Mouse (Mus musculus): ENCODE measurements around the gene Eme2. TPM values are rescaled to one million over a fixed set of nuclear protein-coding genes. Genes with fewer than 3 reads are reported as not detected.

Gene Eme2
- total RNA-seq, 2 experiments from 2014 or later, result 17.5 to 17.9 TPM

DNA sequence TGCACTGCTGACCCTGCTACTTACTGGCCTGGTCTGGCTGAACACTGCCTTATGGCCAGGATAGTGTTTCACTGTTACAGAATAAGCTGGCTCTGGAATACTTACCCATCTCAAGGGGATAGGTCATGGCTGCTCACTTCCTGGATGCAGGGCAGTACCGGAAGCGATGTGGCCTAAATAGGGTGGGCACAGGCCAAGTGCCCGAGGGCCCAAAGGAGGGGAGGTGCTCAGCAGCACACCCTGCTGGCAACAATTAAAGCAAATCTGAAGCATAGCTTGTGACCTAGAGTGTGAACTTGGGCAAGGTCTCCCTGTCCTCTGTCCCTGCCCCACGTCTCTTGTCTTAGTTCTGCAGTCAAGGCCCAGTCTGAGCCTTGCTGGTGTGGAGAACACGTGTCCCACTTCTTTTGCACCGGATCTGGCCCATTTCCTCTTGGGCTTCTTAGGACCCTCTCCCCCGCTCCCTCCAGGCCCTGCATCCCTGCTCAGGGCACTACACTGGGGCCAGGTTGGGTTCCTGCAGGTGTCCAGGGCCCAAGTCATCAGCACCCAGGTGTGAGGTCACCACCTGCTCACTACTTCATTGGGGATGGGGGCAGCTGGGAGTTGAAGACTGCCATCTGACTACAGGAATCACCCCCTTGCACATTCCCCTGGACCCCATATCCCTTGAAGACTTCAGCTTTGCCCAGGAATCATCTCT, 13.0 kb downstream of the Eme2 start:
- peak in 1 of 2 experiments; percentile 66 for DNase-seq
- intact Hi-C loops (cut with DNase I), result loop anchor here (2.0 kb wide), 1 partner anchor 137 kb away; no protein-coding TSS in a partner anchor

DNA sequence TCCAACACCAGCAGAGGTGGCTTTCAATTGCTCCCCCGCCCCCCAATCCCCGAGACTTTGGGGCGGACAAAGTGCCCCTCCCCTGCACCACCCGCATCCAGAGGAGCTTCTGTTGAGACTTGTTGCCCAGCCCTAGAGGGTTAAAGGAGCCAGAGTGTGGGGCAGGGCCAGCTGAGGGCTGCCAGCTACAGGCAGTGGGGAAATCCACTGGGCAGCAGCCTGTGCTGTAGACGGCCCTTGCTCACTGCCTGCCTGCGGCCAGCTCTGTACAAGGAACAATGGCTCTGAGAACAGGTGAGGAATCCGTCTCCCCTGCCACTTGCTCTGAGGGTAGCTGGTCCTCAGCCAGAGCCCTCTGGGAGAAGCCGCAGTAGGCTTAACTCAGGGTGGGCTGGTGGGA, 16.4 kb downstream of the Eme2 start:
- DNase-seq, result no peak
- intact Hi-C loops (cut with DNase I), result no loop called here

DNA sequence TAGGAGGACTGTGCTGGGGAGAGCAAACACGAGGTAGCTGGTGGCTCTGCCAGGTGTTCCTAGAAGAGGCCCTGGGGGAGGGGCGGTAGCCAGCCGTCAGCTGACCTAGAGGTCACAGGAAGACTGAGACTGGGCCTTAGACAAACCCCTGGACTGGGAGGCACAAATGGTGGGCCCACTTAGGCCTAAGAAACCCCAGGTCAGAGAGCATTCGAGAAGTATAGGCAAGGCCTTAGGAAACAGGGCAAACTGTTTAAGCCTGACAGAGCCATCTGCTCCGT, 16.8 kb downstream of the Eme2 start:
- intact Hi-C loops (cut with DNase I), result no loop called here
- peak; percentile 65 to 77 for DNase-seq

DNA sequence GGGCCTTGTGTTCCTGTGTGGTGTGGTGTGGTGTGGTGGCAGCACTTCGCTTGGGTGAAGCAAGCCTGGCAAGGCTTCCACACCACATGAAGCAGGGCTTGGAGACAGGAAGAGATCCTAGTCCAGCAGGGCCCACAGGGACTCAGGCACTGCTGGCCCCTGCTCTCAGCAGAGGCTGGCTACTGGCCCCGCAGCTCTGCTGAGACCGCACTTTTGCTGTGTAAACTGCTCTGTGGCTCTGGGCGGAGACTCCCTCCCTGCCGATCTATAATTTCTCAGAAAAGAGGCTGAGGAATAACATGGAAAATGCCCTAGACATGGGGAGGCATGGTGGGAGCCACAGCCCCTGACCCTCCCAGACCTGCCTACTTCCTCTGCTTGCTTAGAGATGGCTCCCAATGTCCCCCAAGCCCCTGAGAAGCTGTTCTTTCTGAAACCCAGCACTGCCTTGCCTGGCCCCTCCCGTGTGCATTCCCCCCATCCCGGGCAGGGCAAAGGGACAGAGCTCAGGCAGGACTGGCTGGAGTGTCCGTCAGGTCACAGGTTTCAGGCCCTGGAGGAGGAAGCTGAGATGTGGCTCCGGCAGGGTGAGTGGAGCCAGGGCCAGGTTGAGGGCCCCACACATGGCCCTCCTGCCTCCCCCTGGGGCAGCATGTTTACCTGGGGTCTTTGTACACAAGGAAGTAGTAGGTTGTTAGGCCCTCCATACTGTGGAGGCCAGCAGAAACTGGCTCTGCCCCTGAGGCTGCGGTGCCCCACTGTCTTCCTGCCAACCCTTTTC, 17.4 kb downstream of the Eme2 start:
- DNase-seq, result no peak
- intact Hi-C loops (cut with DNase I), result no loop called here

DNA sequence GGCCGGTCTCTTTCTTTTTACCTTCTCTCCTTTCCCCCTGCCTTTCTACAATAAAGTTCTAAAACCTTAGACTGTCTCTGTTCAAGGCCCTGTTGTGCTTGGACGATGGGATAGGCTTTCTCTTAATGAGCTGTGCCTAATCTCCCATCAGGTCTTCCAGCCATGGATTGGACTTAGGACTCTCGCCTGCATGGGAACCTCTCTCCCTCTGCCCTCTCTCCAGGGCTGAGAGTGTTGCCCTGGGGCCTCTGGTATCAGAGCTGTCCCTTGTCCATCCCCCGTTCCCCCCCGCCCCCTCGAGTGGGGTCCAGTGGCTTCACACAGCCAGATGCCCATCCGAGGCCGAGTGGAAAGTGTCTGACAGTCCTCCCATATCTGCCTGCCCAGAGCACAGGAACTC, 19.9 kb downstream of the Eme2 start:
- intact Hi-C loops (cut with DNase I), result no loop called here
- no peak for DNase-seq

DNA sequence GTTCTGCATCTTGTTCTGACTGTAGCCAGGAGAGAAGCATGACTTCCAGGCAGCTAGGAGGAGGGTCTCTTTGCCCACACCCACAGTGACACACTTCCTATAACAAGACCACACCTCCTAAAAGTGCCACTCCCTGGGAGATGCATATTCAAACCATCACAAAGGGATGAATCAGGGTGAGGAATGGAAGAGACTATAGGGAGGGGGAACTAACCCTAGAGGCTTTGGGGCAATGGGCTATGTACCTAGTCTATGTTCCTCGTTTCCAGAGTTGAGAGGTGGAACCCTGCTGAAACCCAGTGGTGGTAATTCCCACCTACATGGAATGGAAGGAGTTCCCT, 20.5 kb downstream of the Eme2 start:
- intact Hi-C loops (cut with DNase I), result no loop called here
- no peak for DNase-seq

DNA sequence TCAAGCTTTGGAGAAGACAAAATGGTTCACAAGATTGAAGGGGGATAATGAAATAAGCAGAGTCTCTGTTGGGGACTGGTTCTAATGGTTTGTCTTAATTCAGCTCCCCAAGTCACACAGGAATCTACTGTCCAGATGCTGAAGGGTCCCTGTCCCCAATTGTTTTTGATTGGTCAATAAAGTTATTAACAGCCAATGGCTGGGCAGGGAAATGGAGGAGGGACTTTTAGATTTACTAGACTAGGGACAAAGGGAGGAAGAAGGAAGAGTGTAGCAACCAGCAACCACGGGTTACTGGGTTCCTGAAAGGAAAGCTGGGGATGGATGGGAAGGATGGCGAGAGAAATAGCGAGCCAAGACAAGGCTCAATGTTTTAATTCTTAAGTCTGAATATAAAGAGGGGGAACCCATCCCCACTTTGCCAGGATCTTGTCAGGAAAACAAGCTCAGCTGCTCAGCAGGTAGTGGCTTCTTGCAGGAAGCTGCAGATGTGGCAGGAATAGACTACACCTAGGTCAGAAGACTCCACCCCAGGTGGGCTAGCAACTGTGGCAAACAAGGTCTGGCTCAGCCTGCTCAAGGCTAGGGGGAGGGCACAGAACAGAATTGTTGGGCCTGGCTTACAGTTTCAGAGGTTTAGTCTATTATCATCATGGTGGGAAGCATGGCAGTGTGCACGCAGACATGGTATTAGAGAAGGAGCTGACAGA, 21.0 kb downstream of the Eme2 start:
- DNase-seq, result no peak
- intact Hi-C loops (cut with DNase I), result no loop called here

DNA sequence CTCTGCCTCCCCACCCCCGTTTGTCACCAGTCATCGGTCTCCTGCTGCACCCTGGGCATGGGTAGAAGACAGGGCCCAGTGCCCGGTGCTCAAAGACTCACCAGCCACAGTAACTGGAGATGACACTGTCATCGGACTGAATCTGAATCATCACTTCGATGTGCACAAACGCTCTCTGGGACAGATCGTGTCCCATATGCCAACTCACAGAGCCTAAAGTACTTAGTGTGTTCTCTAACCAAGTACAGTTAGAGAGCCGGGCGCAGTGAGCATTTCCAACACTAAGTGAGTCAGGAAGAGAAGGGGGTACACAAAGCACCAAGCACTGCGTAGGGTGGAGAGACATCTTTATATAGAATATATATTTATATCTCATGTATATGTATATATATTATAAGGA, 27.0 kb downstream of the Eme2 start:
- intact Hi-C loops (cut with DNase I), result no loop called here
- no peak for DNase-seq

DNA sequence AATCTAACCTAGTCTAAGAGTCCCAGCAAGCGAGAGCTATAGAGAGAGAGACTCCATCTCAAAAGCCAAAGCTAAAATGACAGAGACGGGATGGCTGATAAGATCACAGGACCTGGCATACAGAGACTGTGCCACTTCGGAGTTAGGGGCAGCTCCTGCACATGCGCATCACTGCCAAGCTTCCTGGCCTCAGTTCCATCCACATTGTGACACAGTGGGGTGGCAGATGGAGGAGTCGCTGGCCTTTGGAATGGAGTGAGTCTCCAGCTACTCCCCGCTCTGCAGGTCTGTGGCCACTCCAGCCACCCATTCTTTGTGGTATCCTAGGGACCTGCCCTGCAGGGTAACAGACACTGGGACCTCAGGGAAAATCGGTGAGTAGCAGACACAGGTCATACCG, 29.1 kb downstream of the Eme2 start, which contains the start of gene Igfals:
Gene Igfals (plus strand): TSS at position 222 of the 400 bp plus-strand sequence.
- no peak for DNase-seq
- intact Hi-C loops (cut with DNase I), result no loop called here

DNA sequence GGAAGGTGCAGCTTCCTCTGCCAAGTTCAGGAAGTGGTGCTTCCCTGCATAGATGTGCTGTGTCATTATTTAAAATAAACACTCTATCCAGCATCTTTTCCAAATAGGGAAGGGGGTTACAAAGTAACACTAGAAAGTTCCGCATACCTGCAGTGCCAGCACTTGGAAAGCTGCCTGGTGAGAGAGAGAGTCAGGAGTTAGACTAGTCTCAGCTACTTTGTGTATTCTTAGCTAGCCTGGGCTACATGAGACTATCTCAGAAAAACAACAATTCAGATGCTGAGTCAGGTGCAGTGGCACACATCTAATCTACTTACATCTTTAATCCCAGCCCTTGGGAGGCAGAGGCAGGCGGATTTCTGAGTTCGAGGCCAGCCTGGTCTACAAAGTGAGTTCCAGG, 33.1 kb downstream of the Eme2 start:
- DNase-seq, result no peak
- intact Hi-C loops (cut with DNase I), result no loop called here

DNA sequence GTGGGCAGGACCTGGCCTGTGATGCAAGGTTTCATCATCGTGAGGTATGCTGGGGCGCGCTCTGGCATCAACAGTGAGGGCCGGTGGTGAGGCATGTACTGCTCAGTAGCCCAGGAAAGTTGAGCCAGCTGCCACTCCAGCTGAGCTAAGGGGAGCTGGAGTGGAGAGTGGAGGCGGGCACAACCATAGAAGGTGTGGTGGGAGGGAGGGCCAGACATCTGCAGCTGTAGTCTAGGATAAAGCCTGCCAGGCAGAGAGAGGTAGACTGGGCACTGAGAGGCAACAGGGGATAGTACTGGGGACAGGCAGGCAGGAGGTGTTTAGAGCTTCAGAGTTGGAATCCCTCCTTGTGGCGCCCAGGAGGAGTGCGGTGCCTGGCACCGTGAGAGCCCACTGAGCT, 34.8 kb downstream of the Eme2 start:
- no peak for DNase-seq
- intact Hi-C loops (cut with DNase I), result no loop called here

DNA sequence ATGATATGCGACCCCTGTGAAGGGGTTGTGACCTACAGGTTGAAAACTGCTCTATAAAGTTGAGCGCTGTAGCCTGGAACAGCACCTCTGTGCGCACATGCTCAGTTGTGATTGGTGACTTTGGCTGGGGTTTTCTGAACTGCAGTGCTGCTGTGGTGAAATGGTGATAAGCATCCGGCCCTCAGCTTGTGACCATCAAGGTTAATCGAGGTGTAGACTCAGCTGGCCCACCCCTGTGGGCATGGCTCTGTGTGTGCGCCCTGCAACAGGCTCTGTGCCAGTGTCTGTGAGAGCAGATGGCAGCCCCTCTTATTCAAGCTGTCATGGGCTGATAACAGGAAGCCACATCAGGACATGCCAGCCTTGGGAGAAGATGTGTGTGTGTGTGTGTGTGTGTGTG, 35.9 kb downstream of the Eme2 start:
- DNase-seq, result no peak
- intact Hi-C loops (cut with DNase I), result no loop called here

DNA sequence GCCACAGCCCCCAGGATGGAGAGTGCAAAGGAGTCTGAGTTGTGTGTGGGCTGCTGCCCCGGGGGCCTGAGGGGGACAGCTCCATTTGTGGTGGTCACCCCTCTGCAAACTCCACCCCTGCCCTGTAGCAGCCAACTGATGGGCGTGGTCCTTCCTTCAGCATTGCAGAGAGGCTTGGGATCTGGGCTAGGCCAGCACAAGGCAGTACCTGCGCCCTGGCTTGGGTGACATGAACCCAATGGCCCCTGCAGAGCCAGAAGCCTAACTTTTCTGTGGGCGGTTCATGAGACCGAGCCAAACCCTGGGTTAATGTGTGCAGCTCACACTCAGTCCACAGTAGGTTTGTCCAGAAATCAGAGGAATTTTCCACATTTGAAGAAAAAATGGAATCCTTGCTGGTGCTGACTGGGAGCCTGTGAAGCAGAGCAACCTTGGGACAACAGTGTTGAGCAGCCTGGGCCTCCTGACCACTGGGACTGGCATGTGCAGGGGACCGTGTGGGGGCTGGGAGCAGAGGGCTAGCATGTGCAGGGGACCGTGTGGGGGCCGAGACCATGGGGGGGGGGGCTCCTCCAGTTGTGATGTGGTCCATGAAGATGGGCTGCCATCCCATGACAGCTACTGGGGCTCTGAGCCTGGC, 36.9 kb downstream of the Eme2 start:
- no peak for DNase-seq
- intact Hi-C loops (cut with DNase I), result no loop called here

DNA sequence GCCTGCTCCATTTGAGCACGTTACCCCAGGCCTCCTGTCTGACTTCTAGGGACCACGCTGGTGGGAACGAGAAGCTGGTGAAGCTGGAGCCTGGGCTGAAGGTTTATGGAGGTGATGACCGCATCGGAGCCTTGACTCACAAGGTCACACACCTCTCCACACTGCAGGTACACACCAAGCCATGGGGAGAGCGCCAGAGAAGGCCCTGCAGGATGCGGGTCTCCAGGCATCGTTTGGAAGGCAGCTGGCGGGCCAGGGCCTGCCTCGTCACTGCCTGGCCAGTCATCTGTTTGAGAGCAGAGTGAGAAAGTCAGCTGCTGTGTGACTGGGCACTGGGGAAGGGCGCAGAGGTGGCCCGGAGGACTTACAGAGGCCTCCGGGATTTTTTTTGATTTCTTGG, 38.3 kb downstream of the Eme2 start:
- intact Hi-C loops (cut with DNase I), result no loop called here
- no peak for DNase-seq

DNA sequence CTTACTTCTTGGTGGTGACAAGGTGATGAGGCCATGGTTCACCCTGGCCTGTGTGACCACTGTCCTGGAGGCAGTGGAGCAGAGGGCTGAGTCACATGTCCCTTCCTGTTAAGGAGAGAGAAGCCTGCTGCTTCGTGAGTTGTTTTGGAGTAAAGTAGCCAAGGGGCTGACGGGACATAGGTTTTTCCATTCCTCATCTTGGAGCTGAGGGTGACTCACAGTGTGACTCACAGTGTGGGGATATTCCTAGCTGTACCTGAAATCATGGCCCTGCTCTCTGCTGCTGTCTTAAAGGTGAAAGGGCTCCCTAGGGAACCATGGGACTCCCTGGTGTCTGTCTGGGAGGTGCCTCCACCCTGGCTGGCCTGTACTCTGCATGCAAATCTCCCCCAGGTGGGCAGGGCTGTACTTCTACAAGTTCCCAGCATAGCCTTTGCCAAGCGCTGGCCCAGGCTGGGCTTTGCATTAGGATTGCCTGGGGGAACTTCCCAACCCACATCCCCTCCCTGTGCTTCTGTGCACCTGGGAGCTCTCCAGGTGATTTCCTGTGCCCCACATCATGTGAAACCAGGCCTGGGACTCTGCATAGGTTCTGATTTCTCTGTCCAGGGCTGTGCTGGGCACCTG, 38.9 kb downstream of the Eme2 start:
- intact Hi-C loops (cut with DNase I), result no loop called here
- no peak for DNase-seq

DNA sequence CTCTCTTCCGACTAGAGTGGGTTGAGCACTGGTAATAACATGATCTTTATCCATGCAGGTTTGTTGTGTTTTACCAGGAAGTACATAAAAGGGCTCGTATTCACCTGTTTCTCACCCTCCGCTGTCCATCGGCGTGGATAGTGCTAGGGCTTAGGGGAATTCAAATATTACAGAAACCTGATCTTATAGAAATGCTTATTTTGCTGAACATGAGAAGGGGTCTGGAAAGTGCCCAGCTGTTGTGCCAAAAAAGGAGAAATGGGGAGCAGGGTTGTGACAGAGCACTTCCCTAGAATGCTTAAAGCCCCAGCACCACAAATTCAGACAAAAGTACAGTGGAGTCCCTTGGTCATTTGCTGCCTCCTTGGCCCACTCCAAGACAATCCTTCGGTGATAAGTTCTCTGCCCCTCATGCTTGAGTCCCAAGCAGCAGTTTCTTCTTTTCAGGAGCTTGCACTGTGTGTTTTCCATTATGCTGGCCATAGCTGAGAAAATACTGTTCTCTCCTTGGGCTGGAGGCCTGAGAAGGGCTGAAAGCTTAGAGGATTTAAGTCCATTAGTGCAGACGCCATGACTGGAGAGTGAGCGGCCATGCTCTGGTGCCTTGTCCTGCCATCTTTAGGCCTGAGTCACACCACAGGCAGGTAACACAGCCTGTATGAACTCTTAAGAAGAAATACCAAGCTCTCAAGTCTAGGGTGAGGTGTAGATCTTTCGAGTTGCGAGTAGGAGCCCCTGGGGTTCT, 43.3 kb downstream of the Eme2 start:
- intact Hi-C loops (cut with DNase I), result no loop called here

DNA sequence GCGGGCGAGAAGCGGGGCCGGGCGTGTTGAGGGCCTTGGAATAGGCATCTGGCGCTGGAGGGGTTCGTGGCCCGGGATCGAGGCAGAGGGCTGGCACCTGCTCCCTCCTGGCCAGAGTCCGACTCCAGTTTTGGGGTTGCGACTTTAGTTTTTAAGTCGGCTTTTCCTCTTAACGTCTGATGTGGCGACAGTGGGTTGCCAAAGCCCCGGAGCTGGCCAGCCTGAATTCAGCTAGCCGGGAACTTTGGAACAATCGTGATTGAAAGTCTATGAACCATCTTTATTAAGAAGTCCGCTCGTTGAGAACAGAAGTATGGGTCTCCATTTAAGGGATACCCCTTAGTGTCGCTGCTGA, 44.1 kb downstream of the Eme2 start:
- intact Hi-C loops (cut with DNase I), result no loop called here
- no peak for DNase-seq

More for the DNA sequence above, 43.3 kb downstream of the Eme2 start:
- no peak for DNase-seq

DNA sequence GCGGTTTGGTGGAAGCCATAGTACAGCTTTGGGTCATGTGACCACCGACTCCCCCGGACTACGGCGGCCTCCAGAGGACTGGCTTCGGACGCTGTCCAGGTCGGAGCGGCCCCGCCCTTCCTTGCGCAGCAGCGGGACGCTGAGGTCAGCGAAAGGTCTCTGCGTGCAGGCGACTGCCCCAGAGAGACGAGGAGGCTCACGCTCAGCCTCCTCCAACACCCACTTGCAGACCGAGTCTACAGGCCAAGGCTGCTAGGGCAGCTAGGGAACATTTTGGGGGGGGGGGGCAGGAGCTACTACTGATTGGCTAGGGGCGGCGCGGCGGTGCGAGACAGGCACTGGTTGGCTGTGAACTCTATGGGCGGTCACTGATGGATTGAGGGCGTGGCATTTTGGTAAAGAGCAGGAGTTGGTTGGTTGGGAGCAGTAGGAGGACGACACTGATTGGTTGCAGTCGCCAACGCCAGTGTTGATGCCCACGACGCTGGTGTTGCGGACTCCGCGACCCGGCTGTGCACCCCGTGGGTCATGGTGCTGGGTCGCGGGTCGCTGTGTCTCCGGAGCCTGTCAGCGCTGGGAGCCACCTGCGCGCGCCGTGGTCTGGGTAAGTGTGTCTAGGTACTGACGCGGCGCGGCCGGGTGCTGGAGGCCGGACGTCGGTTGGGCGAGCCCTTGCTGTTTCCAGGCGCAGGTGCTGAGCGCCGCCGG, 44.7 kb downstream of the Eme2 start, which contains the start of gene Fahd1:
Gene Fahd1 (minus strand): TSS at position 300 of the 708 bp plus-strand sequence.
- DNase-seq, result peak; percentile 91 to 94
- intact Hi-C loops (cut with DNase I), result no loop called here

DNA sequence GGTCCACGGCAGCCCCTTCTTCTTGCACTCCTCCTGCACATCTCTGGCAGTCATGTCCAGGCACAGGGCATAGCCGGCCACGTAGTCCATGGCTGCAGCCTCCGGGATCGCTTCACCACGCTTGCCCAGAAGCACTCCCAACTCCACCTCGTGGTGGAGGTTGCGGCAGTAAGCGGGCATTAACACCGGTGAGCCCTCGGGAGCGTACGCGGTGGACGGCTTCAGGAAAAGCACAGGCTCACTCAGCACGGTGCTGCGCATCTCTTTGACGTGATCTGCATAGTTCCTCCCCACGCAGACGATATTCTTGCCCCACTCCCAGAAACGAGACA, 45.2 kb downstream of the Eme2 start:
- intact Hi-C loops (cut with DNase I), result no loop called here
- DNase-seq, result no peak

DNA sequence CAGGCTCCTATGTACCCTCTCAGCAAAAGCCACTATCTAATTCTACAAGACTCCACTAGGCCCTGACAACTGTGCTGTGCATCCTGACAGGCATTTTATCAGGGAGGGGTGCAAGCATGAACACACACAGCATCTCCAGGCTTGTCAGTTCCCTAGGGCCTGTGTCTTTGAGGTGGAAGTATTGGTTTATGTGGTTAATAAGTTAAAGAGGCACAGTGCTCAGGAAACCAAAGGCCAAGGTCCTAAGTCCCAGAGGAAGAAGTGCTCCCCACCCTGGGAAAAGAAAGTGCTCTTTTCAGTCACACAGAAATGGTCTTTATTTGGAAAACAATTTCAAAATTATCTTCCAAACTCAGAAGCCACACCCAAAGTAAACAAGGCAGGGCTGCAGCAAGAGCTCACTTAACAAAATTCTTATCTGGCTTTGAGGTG, 46.3 kb downstream of the Eme2 start:
- intact Hi-C loops (cut with DNase I), result no loop called here
- DNase-seq, result no peak

Measured in heart, postnatal 14 days (tissue).